Mouse (Mus musculus) megakaryocyte, embryonic 14.5 days (primary cell): ENCODE data around the gene Txnrd3. TPM values are rescaled to one million over a fixed set of nuclear protein-coding genes. Genes with fewer than 3 reads are reported as not detected.

ENCODE experiments used
- H3K27me3 ChIP-seq: replicated peaks from 2 replicates; pipeline ENCODE3; 2012; ENCODE audit warnings: inconsistent platforms
- H3K36me3 ChIP-seq: replicated peaks from 2 replicates; pipeline ENCODE3; 2012; ENCODE audit warnings: low read length, inconsistent platforms, mixed read lengths
- H3K4me1 ChIP-seq: 2 replicates; pipeline ENCODE4 v1.6.1; 2012; ENCODE audit warnings: inconsistent platforms
- H3K4me3 ChIP-seq: replicated peaks from 2 replicates; pipeline ENCODE3; 2012; ENCODE audit warnings: moderate library complexity, mild to moderate bottlenecking, inconsistent platforms
- H3K9me3 ChIP-seq: 2 replicates; pipeline ENCODE4 v1.6.1; 2012; ENCODE audit warnings: inconsistent platforms
- FLI1 ChIP-seq: IDR thresholded peaks from 2 replicates; pipeline ENCODE4 v1.6.1; 2012; ENCODE audit warnings: low read length, inconsistent platforms, mixed read lengths
- GATA1 ChIP-seq: IDR thresholded peaks from 3 replicates; pipeline ENCODE4 v1.6.1; 2012; ENCODE audit warnings: mixed read lengths, low read length, inconsistent platforms, borderline replicate concordance
- polyA plus RNA-seq: library from polyadenylated mRNA; stranded (reverse); fragments of >175 nt; gene quantifications from 2 replicates; pipeline ENCODE4 v1.2.3, GENCODE M21; 2012; ENCODE audit warnings: low replicate concordance; ENCODE audit not compliant: insufficient read depth

The Txnrd3 gene
- polyA plus RNA-seq, 1 experiment, result 1.4 TPM

DNA sequence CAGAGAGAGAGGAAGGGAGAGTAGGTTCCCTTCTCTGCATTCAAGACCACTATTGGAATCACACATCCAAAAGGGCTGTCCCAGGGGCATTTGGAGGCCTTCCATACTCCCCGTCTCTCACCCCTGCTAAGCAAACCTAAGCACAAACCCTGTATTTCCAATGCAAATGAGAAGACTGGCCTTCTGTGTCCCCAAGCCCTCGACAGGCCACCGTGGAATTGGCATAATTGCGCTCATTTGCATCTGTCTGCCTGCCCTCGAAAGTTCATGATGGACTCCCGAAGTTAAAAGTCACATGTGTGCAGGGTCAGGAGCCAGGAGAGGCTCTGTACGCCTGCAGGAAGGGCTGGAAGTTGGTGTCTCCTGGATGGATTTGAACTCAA lies 28.4 kb upstream of the Txnrd3 start:
- no peak for TF ChIP-seq GATA1
- TF ChIP-seq FLI1, result no peak
- no peaks in the 10 kb centered on the region for H3K9me3 ChIP-seq
- peaks cover 4% of the 10 kb centered on the region for H3K4me1 ChIP-seq
- peaks cover 72% of the 10 kb centered on the region for H3K27me3 ChIP-seq
- no peak overlapping the region for H3K4me3 ChIP-seq
- H3K36me3 ChIP-seq, result no peaks in the 10 kb centered on the region

DNA sequence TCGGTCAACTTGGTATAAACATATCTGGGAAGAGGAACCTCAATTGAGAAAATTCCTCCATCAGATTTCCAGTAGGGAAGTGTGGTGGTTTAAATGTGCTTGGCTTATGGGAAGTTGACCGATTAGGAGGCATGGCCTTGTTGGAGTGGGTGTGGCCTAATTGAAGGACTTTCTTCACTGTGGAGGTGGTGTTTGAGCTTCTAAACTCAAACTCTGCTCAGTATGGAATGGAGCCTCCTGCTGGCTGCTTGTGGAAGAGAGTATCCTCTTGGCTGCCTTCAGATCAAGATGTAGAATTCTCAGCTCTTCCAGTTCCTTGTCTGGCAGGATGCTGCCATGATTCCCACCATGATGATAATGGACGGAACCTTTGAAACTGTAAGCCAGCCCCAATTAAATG lies 21.1 kb upstream of the Txnrd3 start:
- TF ChIP-seq FLI1 (no peak), GATA1 (no peak)
- no peak overlapping the region for H3K4me3 ChIP-seq
- no peaks in the 10 kb centered on the region for H3K36me3 ChIP-seq
- peaks cover 5% of the 10 kb centered on the region for H3K9me3 ChIP-seq
- peaks cover 61% of the 10 kb centered on the region for H3K27me3 ChIP-seq
- no peaks in the 10 kb centered on the region for H3K4me1 ChIP-seq

DNA sequence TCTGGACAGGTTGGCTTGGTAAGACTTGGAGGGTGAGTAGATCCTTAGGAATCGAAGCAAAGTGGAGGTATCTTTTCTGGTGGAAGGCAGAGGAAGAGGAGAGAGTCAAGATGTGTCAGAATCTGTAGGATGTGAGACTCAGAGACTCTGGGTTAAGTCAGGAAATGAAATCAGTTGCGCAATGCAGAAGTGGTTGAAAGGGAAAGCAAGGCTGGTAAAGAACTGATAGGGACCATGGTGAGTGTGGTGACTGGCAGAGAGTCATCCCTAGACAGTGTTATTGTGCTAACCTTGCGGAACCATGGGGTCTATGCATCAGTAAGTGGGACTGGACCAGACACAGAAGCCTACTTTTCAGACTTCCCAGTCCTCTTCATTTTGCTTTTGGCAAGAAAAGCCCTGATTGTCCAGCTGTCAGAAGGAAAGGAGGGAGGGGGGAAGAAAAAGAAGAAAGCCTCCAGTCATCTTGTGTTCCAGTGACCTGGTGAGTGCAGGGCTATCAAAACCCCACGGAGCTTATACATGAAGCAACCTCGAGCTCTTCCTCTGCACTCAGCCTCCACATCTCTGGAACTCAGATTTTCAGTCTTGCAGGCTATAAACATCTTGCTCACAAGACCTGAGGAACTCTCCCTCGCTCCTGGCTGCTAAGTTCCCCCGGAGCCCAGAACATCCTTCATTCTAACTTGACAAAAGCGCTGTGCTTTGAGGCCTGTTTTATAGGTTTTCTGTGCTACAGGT lies 15.6 kb upstream of the Txnrd3 start:
- H3K36me3 ChIP-seq, result no peaks in the 10 kb centered on the region
- H3K4me3 ChIP-seq, result no peak overlapping the region
- H3K4me1 ChIP-seq, result peaks cover 21% of the 10 kb centered on the region
- peaks cover 5% of the 10 kb centered on the region for H3K9me3 ChIP-seq
- no peak for TF ChIP-seq GATA1
- TF ChIP-seq FLI1, result no peak
- H3K27me3 ChIP-seq, result peaks cover 88% of the 10 kb centered on the region

DNA sequence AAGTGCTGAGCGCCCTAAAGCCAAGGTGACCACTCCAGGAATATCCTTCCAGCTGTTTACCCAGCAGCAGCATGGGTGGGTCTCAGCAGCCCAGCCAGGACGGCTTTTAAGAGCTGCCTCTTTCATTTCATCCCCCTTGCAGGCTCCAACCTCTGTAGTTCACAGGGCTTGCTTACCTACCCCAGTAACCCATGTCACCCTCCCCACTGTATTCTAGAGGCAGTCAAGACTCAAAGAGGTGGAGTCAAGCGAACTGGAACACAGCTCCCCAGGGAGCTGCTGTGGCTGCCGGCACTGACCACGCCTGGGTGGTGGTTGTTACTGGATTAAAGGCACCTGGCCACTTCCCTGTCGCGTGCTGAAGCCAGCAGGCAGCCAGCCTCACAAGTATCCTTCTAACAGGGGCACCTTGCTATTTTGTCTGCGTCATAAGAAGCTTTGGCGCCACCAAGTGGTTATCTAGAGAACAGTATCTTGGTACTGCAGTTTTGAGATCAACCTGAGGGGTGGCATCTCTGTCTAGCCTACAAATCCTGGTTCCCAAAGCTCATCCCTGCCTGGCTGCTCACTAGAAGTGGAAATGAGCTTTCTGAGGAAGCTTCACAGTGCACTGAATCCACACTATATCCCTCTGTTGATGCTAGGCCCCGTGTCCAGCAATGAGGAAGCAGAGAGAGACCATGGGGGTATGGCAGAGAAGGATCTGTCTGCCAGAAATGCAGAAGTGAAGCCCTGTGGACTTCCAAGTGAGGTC lies 11.8 kb upstream of the Txnrd3 start:
- Histone ChIP-seq H3K36me3 (no peaks in the 10 kb centered on the region), H3K27me3 (peaks cover 83% of the 10 kb centered on the region), H3K4me1 (peaks cover 39% of the 10 kb centered on the region), H3K4me3 (peak overlapping the region; percentile 51), H3K9me3 (0 out of 2 replicates have a peak, but pooled peaks cover 3% of the 10 kb centered on the region)
- TF ChIP-seq FLI1 (no peak), GATA1 (no peak)

DNA sequence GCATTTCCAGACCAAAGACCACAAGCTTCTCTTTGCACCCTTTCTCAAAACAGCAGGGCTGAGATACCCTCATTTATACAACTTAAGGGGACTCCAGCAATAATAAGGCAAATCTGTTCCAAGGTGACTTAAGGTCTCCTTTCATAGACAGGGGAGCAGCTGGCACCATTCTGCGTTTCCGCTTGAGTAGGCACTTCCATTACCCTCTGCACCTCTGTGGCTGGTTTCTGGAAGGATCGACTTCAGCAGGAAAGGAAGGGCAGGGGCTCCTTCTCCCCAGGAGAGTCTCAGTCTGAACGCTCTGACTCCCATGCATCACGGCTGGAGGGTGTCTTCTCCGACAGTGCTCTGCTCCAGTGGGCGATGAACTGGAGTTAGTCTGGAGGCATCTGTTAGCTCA lies 10.7 kb upstream of the Txnrd3 start:
- H3K9me3 ChIP-seq, result 0 out of 2 replicates have a peak, but pooled peaks cover 7% of the 10 kb centered on the region
- TF ChIP-seq FLI1 (no peak), GATA1 (no peak)
- peaks cover 35% of the 10 kb centered on the region for H3K4me1 ChIP-seq
- no peaks in the 10 kb centered on the region for H3K36me3 ChIP-seq
- H3K27me3 ChIP-seq, result peaks cover 84% of the 10 kb centered on the region
- no peak overlapping the region for H3K4me3 ChIP-seq

DNA sequence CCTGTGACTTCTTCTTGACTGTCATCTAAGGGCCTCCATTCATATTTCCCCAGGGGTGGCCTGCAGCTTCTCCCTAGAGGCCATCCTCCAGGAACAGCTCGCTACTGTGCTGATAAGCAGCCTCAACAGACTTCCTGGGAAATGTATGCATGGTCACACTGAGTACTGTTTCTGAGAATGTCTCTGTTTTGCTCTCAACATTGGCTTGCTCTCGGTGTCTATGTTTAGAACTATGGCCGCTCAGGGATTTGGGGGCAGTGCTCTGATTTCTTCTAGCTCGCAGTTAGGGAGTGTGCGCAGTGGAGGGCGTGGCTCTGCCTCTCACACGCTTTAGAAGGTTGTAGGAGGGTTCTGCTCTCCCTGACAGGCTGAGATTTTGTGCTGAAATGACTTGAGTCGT lies 9.4 kb upstream of the Txnrd3 start:
- Histone ChIP-seq H3K36me3 (no peaks in the 10 kb centered on the region), H3K27me3 (peaks cover 84% of the 10 kb centered on the region), H3K4me3 (no peak overlapping the region), H3K9me3 (0 out of 2 replicates have a peak, but pooled peaks cover 7% of the 10 kb centered on the region), H3K4me1 (peaks cover 33% of the 10 kb centered on the region)
- no peak for TF ChIP-seq GATA1
- no peak for TF ChIP-seq FLI1

DNA sequence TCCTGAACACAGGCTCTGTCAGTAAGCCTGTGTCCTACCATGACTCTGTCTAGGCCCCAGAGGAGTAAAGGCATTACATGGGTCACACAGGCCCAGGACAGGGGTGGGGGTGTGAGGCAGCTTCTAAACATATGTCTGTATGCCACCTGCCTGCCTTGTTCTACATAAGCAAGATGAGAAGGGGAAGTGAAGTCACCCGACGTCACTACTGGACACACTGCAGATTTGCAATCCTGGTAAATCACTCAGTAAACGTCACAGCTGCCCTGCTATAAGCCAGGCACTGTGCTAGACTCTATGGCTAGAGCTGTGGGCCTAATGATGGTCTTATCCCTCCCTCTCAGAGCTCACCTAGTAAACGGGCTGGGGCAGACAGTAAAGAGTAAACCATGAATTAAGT lies 5.8 kb upstream of the Txnrd3 start:
- Histone ChIP-seq H3K27me3 (peaks cover 70% of the 10 kb centered on the region), H3K4me1 (peaks cover 25% of the 10 kb centered on the region), H3K9me3 (0 out of 2 replicates have a peak, but pooled peaks cover 7% of the 10 kb centered on the region), H3K36me3 (no peaks in the 10 kb centered on the region), H3K4me3 (no peak overlapping the region)
- TF ChIP-seq GATA1, result no peak
- no peak for TF ChIP-seq FLI1

DNA sequence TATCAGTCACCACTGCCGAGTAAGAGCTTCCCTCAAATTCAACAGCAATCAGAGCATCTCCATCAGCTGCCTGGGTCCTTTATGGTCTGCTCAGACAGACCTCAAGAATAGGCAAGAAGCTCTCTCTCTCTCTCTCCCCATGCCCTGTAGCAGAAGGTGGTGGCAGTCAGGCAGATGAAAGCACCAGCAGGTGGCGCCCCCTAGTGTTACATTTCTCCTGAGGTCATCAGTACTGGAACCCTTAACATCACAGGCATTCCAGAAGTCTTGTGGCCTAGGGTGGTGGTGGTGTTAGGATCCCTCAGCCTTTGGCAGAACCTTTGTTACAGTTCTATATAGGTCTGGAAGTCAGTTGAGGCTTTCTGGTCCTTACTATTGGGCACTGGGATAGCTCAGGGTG lies 4.8 kb upstream of the Txnrd3 start:
- H3K36me3 ChIP-seq, result no peaks in the 10 kb centered on the region
- peaks cover 25% of the 10 kb centered on the region for H3K4me1 ChIP-seq
- no peak overlapping the region for H3K4me3 ChIP-seq
- peaks cover 60% of the 10 kb centered on the region for H3K27me3 ChIP-seq
- TF ChIP-seq FLI1, result no peak
- TF ChIP-seq GATA1, result no peak
- 0 out of 2 replicates have a peak, but pooled peaks cover 7% of the 10 kb centered on the region for H3K9me3 ChIP-seq

DNA sequence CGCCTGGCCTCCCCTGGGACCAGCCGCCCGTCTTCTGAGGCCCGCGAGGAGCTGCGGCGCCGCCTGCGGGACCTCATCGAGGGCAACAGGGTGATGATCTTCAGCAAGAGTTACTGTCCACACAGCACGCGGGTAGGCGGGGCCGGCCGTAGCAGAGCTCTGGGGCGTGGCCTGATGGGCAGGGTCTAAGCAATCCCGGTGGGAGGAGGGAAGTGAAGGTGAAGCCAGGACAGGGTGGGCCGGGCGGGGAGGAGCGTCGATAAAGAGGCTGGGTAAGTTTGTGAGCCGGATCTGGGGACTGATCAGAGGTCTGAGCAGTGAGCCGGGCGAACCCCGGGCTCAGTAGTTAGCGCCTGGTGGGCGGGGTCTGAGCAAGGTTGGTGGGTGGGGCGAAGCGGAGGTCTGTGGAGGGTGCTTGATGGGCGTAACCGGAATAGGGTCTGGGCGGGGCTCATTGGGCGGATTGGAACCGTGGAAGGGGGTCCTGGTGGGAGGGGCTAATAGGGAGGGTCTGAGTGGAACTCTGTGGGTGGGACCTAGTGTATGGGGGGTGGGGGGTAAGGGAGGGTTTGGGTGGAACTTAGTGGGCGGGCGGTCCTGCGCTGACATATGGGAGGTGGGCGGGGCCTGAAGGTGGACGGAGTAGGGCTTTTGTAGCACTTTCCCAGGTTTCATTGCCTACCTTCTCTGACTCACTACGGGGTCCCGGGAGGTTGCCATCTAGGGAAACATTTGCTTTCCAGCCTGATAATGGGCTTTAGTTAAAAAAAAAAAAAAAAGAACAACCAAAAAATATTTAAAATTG lies 685 bp downstream of the Txnrd3 start:
- H3K27me3 ChIP-seq, result peaks cover 30% of the 10 kb centered on the region
- H3K4me1 ChIP-seq, result peaks cover 18% of the 10 kb centered on the region
- no peaks in the 10 kb centered on the region for H3K36me3 ChIP-seq
- peak overlapping the region; percentile 92 for H3K4me3 ChIP-seq
- TF ChIP-seq GATA1 (no peak), FLI1 (no peak)
- no peaks in the 10 kb centered on the region for H3K9me3 ChIP-seq

DNA sequence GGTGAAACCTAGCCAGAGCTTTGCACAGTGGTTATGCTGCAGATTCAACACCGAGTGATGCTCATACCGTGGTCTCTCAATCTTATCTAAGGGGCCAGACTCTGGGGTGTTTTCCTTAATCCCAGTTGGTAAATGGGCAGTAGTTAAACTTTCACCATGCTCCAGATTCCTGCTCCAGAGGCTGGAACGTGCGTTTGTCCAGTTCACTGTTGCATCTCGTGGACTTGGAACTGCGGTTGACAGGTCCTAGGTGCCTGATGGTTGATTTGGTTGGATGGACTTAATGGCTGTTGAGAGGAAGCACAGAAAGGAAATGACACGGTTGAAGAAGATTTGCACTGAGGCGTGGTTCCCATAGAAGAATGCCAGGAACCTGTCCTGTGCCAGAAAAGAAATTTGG lies 6.1 kb downstream of the Txnrd3 start:
- Histone ChIP-seq H3K4me3 (no peak overlapping the region), H3K27me3 (peaks cover 20% of the 10 kb centered on the region), H3K4me1 (peaks cover 12% of the 10 kb centered on the region), H3K36me3 (no peaks in the 10 kb centered on the region), H3K9me3 (no peaks in the 10 kb centered on the region)
- no peak for TF ChIP-seq GATA1
- TF ChIP-seq FLI1, result no peak
